Mouse (Mus musculus): ENCODE results near the gene Wdr31. TPM values are rescaled to one million over a fixed set of nuclear protein-coding genes. Genes with fewer than 3 reads are reported as not detected.

The Wdr31 gene
- polyA plus RNA-seq, 1 experiment from 2014 or later: 7.3 TPM

DNA sequence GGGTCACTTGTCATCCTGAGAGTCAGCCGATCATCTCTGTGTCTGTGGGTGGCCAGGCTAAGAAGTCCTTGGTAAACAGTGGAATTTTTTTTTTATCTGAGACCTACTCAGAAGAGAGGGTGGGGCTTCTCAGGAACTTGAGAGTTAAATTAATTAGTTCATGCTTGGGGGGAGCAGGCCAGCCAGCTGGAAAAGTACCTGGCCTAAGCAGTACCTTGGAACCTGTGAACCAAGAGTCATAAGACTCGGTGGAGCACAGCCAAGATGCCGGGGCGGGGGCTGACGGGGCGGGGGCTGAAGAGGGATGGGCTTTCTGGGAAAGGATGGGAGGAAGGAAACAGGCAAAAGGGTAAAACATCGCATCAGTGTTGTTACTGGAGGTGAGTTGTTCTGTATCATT is 32.8 kb downstream of the Wdr31 start:
- Histone ChIP-seq H3K4me3 (ENCODE audit: low read length) (no peak overlapping the region), H3K27ac (ENCODE audit: low read length) (no peak overlapping the region), H3K9ac (ENCODE audit: low read depth, low read length) (no peak overlapping the region), H3K9me3 (ENCODE audit: control insufficient read depth, low read length) (no peaks in the 10 kb centered on the region), H3K27me3 (replicated peaks; ENCODE audit: control insufficient read depth, insufficient read depth, low read length) (no peaks in the 10 kb centered on the region), H3K4me2 (ENCODE audit: low read depth, low read length) (no peak overlapping the region), H3K4me1 (ENCODE audit: control insufficient read depth, insufficient read depth, low read length) (no peaks in the 10 kb centered on the region), H3K36me3 (ENCODE audit: control insufficient read depth, insufficient read depth, low read length) (no peaks in the 10 kb centered on the region)
- WGBS: 65% methylated on average over 7 of the region's 7 CpGs
- ATAC-seq: no peak

DNA sequence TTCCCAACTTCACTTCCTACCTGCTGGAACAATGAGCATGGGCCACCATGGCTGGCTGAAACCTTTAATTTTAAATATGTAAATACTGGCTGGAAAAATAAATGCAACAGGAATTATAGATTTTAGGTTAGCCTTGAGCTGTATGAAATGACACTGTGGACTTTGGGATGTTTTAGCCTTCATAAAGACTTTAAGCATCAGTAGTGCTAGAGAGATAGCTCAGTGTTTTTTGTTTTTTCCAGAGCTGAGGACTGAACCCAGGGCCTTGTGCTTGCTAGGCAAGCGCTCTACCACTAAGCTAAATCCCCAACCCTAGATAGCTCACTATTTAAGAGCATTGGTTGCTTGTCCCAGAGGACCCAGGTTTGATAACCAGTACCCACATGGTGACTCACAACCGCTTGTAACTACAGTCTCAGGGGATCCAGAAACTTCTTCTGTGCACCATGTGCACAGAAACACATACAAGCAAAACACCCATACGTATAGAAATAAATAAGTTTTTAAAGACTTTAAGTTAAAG is 33.4 kb downstream of the Wdr31 start:
- H3K9me3 ChIP-seq (ENCODE audit: control insufficient read depth, low read length): no peaks in the 10 kb centered on the region
- ATAC-seq: no peak
- no peak overlapping the region for H3K9ac ChIP-seq (ENCODE audit: low read depth, low read length)
- no peaks in the 10 kb centered on the region for H3K36me3 ChIP-seq (ENCODE audit: control insufficient read depth, insufficient read depth, low read length)
- no peak overlapping the region for H3K4me2 ChIP-seq (ENCODE audit: low read depth, low read length)
- no peaks in the 10 kb centered on the region for H3K4me1 ChIP-seq (ENCODE audit: control insufficient read depth, insufficient read depth, low read length)
- no peaks in the 10 kb centered on the region for H3K27me3 ChIP-seq (replicated peaks; ENCODE audit: control insufficient read depth, insufficient read depth, low read length)
- WGBS: 90% methylated on average over 3 of the region's 3 CpGs
- no peak overlapping the region for H3K4me3 ChIP-seq (ENCODE audit: low read length)
- no peak overlapping the region for H3K27ac ChIP-seq (ENCODE audit: low read length)

DNA sequence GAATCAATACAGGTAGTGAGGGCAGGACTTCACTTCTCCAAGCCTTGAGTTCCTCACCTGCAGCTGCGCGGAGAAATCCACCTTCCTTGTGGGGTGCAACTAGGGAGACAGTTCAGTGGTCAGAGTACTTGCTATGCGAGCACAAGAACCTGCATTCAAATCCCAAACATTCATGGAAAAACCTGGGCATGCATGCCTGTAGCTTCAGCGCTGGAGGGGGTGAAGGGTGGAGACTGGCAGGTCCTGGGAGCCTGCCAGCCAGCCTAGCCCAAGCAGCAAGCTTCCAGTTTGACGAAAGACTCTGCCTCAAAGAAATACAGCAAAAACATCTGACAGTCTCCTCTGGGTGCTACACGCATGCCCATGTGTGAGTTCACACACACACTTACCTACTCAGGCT is 35.6 kb downstream of the Wdr31 start, which contains the start of gene Rnf183:
TSS of gene Rnf183 (minus strand) at position 172 of the 400 bp plus-strand sequence.
- no peak for ATAC-seq

DNA sequence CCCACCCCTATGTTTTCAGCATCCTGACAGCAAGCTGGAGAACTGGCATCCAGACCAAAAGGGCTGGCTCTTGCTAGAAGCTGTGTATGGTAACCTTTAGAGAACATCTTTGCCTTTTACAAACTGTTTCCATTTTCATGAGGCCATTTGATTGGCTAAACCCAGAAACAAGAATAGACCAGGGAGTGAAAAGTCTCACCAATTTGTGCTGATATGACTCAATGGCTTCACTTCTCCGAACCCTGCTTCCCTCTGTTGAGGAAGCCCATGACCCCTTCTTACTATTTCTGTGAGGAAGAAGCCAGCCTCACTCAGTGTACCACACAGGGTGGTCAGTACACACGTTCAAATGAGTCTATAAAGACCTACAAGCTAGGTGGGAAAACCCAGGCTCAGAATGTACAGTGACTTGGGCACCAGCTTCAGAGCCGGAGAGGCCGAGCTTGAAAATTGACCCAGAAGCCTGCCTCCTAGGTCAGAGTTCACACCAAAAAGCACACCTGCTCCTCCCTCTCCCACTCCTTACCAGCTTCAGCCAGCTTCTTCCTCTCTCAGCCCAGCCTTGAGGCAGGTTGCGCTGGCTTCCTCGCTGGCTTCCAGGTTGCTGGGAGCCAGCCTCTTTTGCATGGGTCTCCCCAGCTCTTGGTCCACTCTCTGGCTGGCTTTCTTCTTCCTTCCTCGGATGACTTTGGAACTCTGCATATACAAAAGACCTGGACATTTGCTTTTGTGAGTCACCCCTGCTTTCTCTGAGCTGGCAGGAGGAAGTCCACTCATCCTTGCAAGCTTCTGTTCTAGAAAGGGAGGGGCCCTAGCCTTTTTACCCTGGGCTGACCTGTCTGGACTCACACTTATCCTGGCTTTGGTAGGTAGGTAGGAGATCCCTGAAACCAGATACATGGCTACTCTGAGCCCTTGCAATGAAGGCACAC is 36.5 kb downstream of the Wdr31 start:
- H3K9me3 ChIP-seq (ENCODE audit: control insufficient read depth, low read length): no peaks in the 10 kb centered on the region
- H3K27ac ChIP-seq (ENCODE audit: low read length): no peak overlapping the region
- 69% methylated on average over 7 of the region's 7 CpGs for WGBS
- no peaks in the 10 kb centered on the region for H3K36me3 ChIP-seq (ENCODE audit: control insufficient read depth, insufficient read depth, low read length)
- no peak overlapping the region for H3K4me3 ChIP-seq (ENCODE audit: low read length)
- ATAC-seq: 0 out of 2 replicates have a peak, but pooled peaks have one; percentile 38
- H3K9ac ChIP-seq (ENCODE audit: low read depth, low read length): no peak overlapping the region
- H3K27me3 ChIP-seq (replicated peaks; ENCODE audit: control insufficient read depth, insufficient read depth, low read length): no peaks in the 10 kb centered on the region
- H3K4me1 ChIP-seq (ENCODE audit: control insufficient read depth, insufficient read depth, low read length): no peaks in the 10 kb centered on the region
- H3K4me2 ChIP-seq (ENCODE audit: low read depth, low read length): no peak overlapping the region

More for the DNA sequence above, 35.6 kb downstream of the Wdr31 start, which contains the start of gene Rnf183:
- Histone ChIP-seq H3K9me3 (ENCODE audit: control insufficient read depth, low read length) (no peaks in the 10 kb centered on the region), H3K27me3 (replicated peaks; ENCODE audit: control insufficient read depth, insufficient read depth, low read length) (no peaks in the 10 kb centered on the region), H3K9ac (ENCODE audit: low read depth, low read length) (no peak within 1 kb of the TSS), H3K36me3 (ENCODE audit: control insufficient read depth, insufficient read depth, low read length) (no peaks in the 10 kb centered on the region), H3K4me2 (ENCODE audit: low read depth, low read length) (no peak within 1 kb of the TSS), H3K27ac (ENCODE audit: low read length) (no peak within 1 kb of the TSS), H3K4me1 (ENCODE audit: control insufficient read depth, insufficient read depth, low read length) (no peaks in the 10 kb centered on the region), H3K4me3 (ENCODE audit: low read length) (no peak within 1 kb of the TSS)
- WGBS: 82% methylated on average over 6 of the region's 6 CpGs

DNA sequence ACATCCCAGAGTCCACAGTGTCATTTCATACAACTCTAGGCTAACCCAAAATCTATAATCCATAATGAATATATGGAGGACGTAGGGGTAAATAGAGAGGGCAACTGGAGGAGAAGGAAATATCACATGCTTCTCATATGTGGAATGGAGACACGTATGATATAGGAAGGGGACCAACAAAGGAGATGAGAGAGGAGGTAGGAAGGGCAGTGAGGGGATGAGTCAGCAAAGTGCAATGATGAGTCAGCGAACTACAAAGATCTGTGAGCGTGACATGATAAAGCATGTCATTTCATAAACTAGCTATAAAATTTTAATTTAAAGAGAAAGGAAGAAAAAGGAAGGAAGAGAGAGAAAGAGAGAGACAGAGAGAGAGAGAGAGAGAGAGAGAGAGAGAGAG is 39.2 kb downstream of the Wdr31 start:
- no peak overlapping the region for H3K9ac ChIP-seq (ENCODE audit: low read depth, low read length)
- no peak overlapping the region for H3K4me2 ChIP-seq (ENCODE audit: low read depth, low read length)
- no peaks in the 10 kb centered on the region for H3K9me3 ChIP-seq (ENCODE audit: control insufficient read depth, low read length)
- no peaks in the 10 kb centered on the region for H3K27me3 ChIP-seq (replicated peaks; ENCODE audit: control insufficient read depth, insufficient read depth, low read length)
- no peaks in the 10 kb centered on the region for H3K4me1 ChIP-seq (ENCODE audit: control insufficient read depth, insufficient read depth, low read length)
- H3K4me3 ChIP-seq (ENCODE audit: low read length): no peak overlapping the region
- no peaks in the 10 kb centered on the region for H3K36me3 ChIP-seq (ENCODE audit: control insufficient read depth, insufficient read depth, low read length)
- H3K27ac ChIP-seq (ENCODE audit: low read length): no peak overlapping the region
- 84% methylated on average over 4 of the region's 4 CpGs for WGBS
- ATAC-seq: no peak

DNA sequence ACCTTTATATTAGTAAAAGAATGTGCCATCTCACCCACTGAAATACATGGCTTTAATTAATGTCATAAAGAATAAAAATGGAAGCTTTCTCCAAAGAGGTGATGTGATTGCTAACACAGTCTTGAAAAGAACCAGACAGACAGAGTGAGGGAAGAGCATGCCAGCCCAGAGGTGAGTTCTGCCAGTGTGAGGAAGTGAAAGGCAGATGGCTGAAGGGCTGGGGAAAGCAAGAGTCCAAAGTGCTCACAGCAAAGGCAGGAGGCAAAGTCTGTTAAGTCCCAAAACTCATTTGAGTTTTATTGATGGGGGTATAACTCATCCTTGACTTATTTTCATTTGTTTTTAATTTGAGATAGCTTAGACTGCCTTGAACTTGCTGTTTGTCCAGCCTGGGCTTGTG is 40.0 kb downstream of the Wdr31 start:
- no peaks in the 10 kb centered on the region for H3K9me3 ChIP-seq (ENCODE audit: control insufficient read depth, low read length)
- no peak overlapping the region for H3K9ac ChIP-seq (ENCODE audit: low read depth, low read length)
- no peaks in the 10 kb centered on the region for H3K4me1 ChIP-seq (ENCODE audit: control insufficient read depth, insufficient read depth, low read length)
- no peak for ATAC-seq
- no peaks in the 10 kb centered on the region for H3K36me3 ChIP-seq (ENCODE audit: control insufficient read depth, insufficient read depth, low read length)
- H3K27me3 ChIP-seq (replicated peaks; ENCODE audit: control insufficient read depth, insufficient read depth, low read length): no peaks in the 10 kb centered on the region
- no peak overlapping the region for H3K4me3 ChIP-seq (ENCODE audit: low read length)
- H3K27ac ChIP-seq (ENCODE audit: low read length): no peak overlapping the region
- H3K4me2 ChIP-seq (ENCODE audit: low read depth, low read length): no peak overlapping the region

DNA sequence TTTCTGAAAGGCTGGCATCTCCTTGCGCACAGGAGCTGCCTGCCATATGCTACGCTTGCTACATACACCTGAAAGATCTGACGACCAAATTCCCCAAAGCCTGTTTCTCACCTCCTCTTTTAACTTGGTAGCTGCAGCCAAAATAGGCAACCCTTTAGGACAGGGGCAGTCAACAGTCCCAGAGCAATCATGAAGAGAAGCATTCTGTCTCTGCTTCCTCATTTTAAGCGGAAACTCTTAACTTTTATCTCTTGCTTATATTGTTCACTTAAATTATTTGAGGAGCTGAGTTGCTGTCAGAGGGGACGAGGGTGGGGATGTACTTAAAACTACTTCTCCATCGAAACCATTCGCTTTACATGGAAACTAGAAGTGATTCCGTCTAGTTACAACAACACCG is 41.1 kb downstream of the Wdr31 start:
- ATAC-seq: no peak
- WGBS: 85% methylated on average over 9 of the region's 9 CpGs
- no peak overlapping the region for H3K27ac ChIP-seq (ENCODE audit: low read length)

DNA sequence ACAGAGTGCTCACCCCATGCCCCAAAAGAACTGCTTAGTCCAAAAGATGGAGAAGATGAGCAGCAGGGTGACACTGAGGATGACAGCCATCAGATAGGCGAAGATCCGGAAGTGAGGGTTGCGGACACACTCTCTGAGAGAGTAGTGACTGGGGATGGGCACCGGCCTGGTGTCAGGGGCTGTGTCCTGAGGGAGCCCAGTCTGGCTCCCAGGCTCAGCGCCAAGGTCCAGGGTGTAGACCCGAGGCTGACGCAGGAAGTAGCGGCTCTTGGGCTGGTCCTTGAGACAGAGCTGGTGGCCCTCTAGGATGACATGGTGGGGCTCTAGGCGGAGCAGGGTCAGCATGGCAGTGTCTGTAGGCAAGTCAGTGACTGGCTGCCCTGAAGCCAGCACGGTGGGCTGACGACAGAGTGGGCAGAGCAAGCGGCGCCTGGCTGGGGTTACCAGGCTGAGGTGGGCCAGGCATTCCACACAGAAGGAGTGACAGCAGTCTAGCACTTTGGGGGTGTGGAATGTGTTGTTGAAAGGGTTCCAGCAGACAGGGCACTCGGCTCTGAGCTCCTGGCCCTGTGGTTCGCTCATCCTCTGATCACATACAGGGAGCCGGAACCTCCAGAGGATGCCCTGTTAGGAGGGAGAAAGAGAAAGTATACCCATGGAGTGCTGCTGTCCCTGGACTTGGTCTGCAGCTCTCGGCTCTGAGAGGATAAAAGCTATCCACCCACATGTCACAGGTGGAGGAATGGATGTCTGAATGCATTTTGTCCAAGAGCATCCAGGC is 42.5 kb downstream of the Wdr31 start:
- peak; percentile 18; the same call in 1 of the 2 replicates for ATAC-seq
- H3K9me3 ChIP-seq (ENCODE audit: control insufficient read depth, low read length): no peaks in the 10 kb centered on the region
- H3K27me3 ChIP-seq (replicated peaks; ENCODE audit: control insufficient read depth, insufficient read depth, low read length): no peaks in the 10 kb centered on the region
- H3K27ac ChIP-seq (ENCODE audit: low read length): no peak overlapping the region
- H3K9ac ChIP-seq (ENCODE audit: low read depth, low read length): no peak overlapping the region
- H3K36me3 ChIP-seq (ENCODE audit: control insufficient read depth, insufficient read depth, low read length): peaks cover 10% of the 10 kb centered on the region
- no peaks in the 10 kb centered on the region for H3K4me1 ChIP-seq (ENCODE audit: control insufficient read depth, insufficient read depth, low read length)
- WGBS: 71% methylated on average over 17 of the region's 17 CpGs
- no peak overlapping the region for H3K4me2 ChIP-seq (ENCODE audit: low read depth, low read length)
- no peak overlapping the region for H3K4me3 ChIP-seq (ENCODE audit: low read length)

More for the DNA sequence above, 41.1 kb downstream of the Wdr31 start:
- H3K4me3 ChIP-seq (ENCODE audit: low read length): no peak overlapping the region
- no peaks in the 10 kb centered on the region for H3K27me3 ChIP-seq (replicated peaks; ENCODE audit: control insufficient read depth, insufficient read depth, low read length)
- H3K36me3 ChIP-seq (ENCODE audit: control insufficient read depth, insufficient read depth, low read length): no peaks in the 10 kb centered on the region; the same call in 1 of the 2 replicates
- no peak overlapping the region for H3K9ac ChIP-seq (ENCODE audit: low read depth, low read length)
- H3K9me3 ChIP-seq (ENCODE audit: control insufficient read depth, low read length): no peaks in the 10 kb centered on the region
- no peak overlapping the region for H3K4me2 ChIP-seq (ENCODE audit: low read depth, low read length)
- no peaks in the 10 kb centered on the region for H3K4me1 ChIP-seq (ENCODE audit: control insufficient read depth, insufficient read depth, low read length)

DNA sequence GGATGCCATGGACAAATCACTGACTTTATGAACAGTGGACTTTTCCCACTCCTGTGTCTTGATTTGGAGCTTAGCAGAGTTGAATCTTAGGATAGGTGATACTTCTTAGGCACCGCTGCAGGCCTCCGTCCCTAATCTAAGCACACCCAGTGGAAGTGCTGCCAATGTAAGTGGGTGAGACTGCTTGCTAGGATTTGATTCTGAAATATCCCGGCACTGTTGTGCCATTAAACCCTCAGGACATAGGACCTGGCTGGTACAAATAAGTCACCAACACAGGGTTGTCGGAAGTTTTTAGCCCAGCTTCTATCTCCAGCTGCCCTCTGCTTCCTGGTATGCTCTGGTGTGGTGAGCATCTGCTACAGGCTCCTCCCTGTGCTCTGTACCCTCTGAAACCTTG is 44.8 kb downstream of the Wdr31 start:
- no peak overlapping the region for H3K27ac ChIP-seq (ENCODE audit: low read length)
- no peaks in the 10 kb centered on the region for H3K27me3 ChIP-seq (replicated peaks; ENCODE audit: control insufficient read depth, insufficient read depth, low read length)
- no peaks in the 10 kb centered on the region for H3K4me1 ChIP-seq (ENCODE audit: control insufficient read depth, insufficient read depth, low read length)
- no peaks in the 10 kb centered on the region for H3K9me3 ChIP-seq (ENCODE audit: control insufficient read depth, low read length)
- H3K36me3 ChIP-seq (ENCODE audit: control insufficient read depth, insufficient read depth, low read length): peaks cover 21% of the 10 kb centered on the region
- WGBS: 91% methylated on average over 4 of the region's 4 CpGs
- H3K9ac ChIP-seq (ENCODE audit: low read depth, low read length): no peak overlapping the region
- H3K4me3 ChIP-seq (ENCODE audit: low read length): no peak overlapping the region
- ATAC-seq: no peak
- H3K4me2 ChIP-seq (ENCODE audit: low read depth, low read length): no peak overlapping the region

Data from intestine, embryonic 16.5 days (tissue).